Mouse (Mus musculus) embryonic facial prominence, embryonic 14.5 days (tissue): Measurements from ENCODE around the gene Hist1h2ap. TPM values are rescaled to one million over a fixed set of nuclear protein-coding genes. Genes with fewer than 3 reads are reported as not detected.
"Not testable (repeated sequence)": the region's sequence is repeated elsewhere in the genome, so short reads cannot be mapped to it uniquely, and the experiment has no call there.

ENCODE experiments used
- ATAC-seq: fragments of 200-750 bp; cut with Nextera tagmentation; 2 replicates; pipeline ENCODE4 v1.8.0; 2017; ENCODE audit warnings: low read depth, moderate number of reproducible peaks, moderate TSS enrichment
- DNase-seq: peaks from one replicate; pipeline ENCODE4 v3.0.0-alpha.2; 2015; ENCODE audit warnings: low spot score
- H3K27ac ChIP-seq: fragments of 300-500 bp; sonication (generic); replicated peaks from 2 replicates; pipeline ENCODE4 v1.5.1; 2014; ENCODE audit warnings: low read depth, mild to moderate bottlenecking, low read length, moderate library complexity
- H3K27me3 ChIP-seq: fragments of 300-500 bp; sonication (generic); replicated peaks from 2 replicates; pipeline ENCODE4 v1.6.1; 2014; ENCODE audit warnings: low read length; ENCODE audit not compliant: control insufficient read depth, insufficient read depth
- H3K36me3 ChIP-seq: fragments of 300-500 bp; sonication (generic); 2 replicates; pipeline ENCODE4 v1.6.1; 2014; ENCODE audit warnings: low read length, mixed read lengths; ENCODE audit not compliant: control insufficient read depth, insufficient read depth
- H3K4me1 ChIP-seq: fragments of 300-500 bp; sonication (generic); 2 replicates; pipeline ENCODE4 v1.6.1; 2014; ENCODE audit warnings: antibody characterized with exemption, low read length; ENCODE audit not compliant: control insufficient read depth, insufficient read depth
- H3K4me2 ChIP-seq: fragments of 300-500 bp; sonication (generic); 2 replicates; pipeline ENCODE4 v1.6.1; 2014; ENCODE audit warnings: low read depth, mild to moderate bottlenecking, low read length, moderate library complexity, mixed read lengths
- H3K4me3 ChIP-seq: fragments of 300-500 bp; sonication (generic); 2 replicates; pipeline ENCODE4 v1.5.1; 2014; ENCODE audit warnings: low read depth, mild to moderate bottlenecking, low read length
- H3K9ac ChIP-seq: fragments of 300-500 bp; sonication (generic); 2 replicates; pipeline ENCODE4 v1.6.1; 2014; ENCODE audit warnings: low read depth, mild to moderate bottlenecking, low read length, moderate library complexity, mixed read lengths
- H3K9me3 ChIP-seq: fragments of 300-500 bp; sonication (generic); 2 replicates; pipeline ENCODE4 v1.6.1; 2016; ENCODE audit warnings: low read length; ENCODE audit not compliant: control insufficient read depth
- WGBS: fragments of 180-500 bp; shearing (Covaris S2); extraction: QIAGEN DNeasy Blood & Tissue Kit; methylation state at CpG from one replicate; pipeline ENCODE4 v1.1.7; 2014; 5-methylcytosine and 5-hydroxymethylcytosine counted together
- polyA plus RNA-seq: library from polyadenylated mRNA; unstranded; fragments of >200 nt; fragmentation: Nextera tagmentation; extraction: Ambion mirVana; gene quantifications from 2 replicates; pipeline ENCODE4 v1.2.1, GENCODE M21; 2014

Gene Hist1h2ap
- polyA plus RNA-seq, 1 experiment from 2014 or later: 2,964 TPM

DNA sequence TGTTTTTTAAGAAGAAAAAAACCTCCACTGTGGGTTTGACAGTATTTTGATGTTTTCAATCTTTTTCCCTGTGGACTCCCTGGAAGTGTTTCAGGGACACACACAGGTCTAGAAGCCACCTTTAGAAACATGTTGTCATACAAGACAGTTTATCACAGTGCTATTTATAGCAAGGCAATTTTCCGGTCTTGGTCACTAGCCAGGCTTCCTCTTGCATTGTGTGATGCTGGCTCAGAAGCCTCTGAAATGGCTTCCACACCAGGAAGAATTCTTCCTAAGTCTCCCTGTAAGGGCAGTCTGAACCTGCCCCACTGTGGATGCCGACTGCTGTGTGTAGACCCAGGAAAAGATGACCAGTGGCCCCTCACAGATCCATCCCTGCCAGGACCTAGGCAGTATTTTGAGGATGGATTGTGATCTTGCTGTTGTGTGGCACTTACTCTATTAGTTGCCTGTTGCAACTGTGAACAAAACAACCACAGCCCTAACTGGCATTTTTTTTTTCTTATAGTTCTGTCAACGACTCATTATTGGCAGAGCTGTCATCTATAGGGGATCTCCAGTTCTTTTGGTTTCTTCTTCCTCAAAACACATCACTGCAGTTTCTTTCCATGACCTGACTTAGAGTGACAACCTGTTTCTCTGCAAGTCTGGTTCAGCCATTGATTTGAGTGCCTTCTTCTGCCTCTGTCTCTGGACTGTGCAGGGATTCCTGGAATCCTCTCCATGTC lies 19.1 kb upstream of the Hist1h2ap start:
- Histone ChIP-seq H3K27me3 (no peaks in the 10 kb centered on the region), H3K36me3 (no peaks in the 10 kb centered on the region), H3K4me1 (no peaks in the 10 kb centered on the region), H3K9me3 (no peaks in the 10 kb centered on the region), H3K4me2 (no peak overlapping the region), H3K4me3 (no peak overlapping the region), H3K9ac (no peak overlapping the region), H3K27ac (no peak overlapping the region)
- WGBS: 55% methylated on average over 3 of the region's 3 CpGs
- DNase-seq (no peak), ATAC-seq (no peak)

DNA sequence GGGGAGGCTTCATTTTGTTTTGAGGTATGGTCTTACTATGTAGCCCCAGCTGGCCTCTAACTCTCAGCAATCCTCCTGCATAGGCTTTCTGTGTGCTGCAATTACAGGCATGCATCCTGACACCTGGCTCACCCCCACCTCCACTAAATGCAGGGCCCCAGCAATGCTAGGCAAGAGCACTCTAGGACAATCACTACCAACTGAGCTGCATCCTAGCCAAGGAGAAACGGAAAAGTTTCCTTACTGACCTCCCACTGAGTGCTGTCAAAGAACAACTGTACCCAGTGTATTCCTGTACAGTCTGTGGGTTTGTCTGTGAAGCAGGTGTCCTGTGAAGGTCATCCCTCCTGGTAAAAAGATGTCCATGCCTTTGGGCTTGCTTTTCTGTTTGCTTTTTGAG lies 17.4 kb upstream of the Hist1h2ap start:
- not testable (repeated sequence) for H3K4me1 ChIP-seq, H3K9me3 ChIP-seq, ATAC-seq, H3K9ac ChIP-seq, H3K4me3 ChIP-seq, H3K4me2 ChIP-seq, H3K36me3 ChIP-seq, H3K27me3 ChIP-seq, H3K27ac ChIP-seq, DNase-seq
- WGBS: 32% methylated on average over 1 of the region's 1 CpGs

DNA sequence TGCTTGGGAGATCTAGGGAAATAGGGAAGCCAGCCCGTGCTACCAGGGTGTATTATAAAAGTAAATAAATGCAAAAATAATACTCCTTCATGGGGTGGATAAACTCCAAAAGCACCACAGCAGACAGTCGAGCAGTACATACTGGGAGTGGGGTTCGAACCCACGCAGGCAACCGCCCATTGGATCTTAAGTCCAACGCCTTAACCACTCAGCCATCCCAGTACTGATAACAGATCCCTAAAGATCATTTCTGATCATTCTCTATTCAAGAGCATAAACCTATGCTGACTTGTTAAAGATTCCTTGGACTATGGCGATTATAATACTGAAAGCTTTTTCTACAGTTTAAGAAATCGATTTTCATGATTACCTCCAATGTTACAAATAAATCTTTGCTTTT lies 14.6 kb upstream of the Hist1h2ap start:
- DNase-seq: no peak
- Histone ChIP-seq H3K27ac (no peak overlapping the region), H3K4me2 (no peak overlapping the region), H3K4me3 (no peak overlapping the region), H3K36me3 (no peaks in the 10 kb centered on the region), H3K9ac (no peak overlapping the region), H3K4me1 (no peaks in the 10 kb centered on the region), H3K27me3 (no peaks in the 10 kb centered on the region), H3K9me3 (no peaks in the 10 kb centered on the region)
- no peak for ATAC-seq
- 17% methylated on average over 8 of the region's 8 CpGs for WGBS

DNA sequence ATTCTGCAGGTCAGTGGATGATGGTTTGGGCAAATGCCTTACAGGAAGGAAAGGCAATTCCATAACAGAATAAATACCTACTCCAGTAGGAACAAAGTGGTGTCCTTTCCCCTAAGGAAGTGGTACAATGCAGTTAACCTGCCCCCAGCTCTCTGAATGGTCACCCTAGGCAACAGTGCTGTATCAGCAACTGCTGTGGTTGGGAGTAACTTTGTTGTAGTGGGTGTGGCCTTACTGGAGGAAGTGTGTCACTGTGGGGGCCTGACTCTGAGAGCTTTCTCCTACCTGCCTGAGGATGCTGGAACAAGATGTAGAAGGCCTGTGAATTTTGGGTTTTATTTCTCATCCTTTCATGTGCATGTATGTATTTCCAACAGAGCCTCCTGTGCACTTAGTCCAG lies 13.0 kb upstream of the Hist1h2ap start:
- ATAC-seq: not testable (repeated sequence)

DNA sequence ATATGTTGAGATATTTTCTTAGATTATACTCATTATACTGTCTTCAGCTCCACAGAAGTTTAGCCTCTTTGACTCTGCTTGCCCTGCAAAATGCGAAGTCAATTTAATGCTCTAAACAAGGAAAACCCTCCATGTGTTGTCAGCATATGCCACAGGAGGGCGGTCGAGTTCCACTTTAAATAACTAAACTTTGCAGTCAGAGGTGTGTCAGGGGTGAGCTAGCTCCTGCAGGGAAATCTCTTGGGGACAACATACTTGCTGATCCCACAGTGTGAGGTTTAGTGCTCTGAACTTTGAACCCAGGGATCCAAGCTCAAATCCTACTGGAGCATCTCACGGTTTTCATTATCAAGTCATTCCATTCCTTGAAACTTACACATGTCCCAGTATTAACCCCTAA lies 7.2 kb upstream of the Hist1h2ap start:
- H3K4me1 ChIP-seq, H3K9me3 ChIP-seq, DNase-seq, H3K36me3 ChIP-seq, H3K27me3 ChIP-seq, H3K27ac ChIP-seq, H3K4me3 ChIP-seq, H3K9ac ChIP-seq, H3K4me2 ChIP-seq: not testable (repeated sequence)
- no CpG with 5 or more reads among the region's 4 CpGs for WGBS
- peak; percentile 73 for ATAC-seq

More for the DNA sequence above, 13.0 kb upstream of the Hist1h2ap start:
- not testable (repeated sequence) for H3K9me3 ChIP-seq, H3K4me3 ChIP-seq, DNase-seq, H3K9ac ChIP-seq, H3K4me1 ChIP-seq, H3K27me3 ChIP-seq, H3K27ac ChIP-seq, H3K4me2 ChIP-seq, H3K36me3 ChIP-seq

DNA sequence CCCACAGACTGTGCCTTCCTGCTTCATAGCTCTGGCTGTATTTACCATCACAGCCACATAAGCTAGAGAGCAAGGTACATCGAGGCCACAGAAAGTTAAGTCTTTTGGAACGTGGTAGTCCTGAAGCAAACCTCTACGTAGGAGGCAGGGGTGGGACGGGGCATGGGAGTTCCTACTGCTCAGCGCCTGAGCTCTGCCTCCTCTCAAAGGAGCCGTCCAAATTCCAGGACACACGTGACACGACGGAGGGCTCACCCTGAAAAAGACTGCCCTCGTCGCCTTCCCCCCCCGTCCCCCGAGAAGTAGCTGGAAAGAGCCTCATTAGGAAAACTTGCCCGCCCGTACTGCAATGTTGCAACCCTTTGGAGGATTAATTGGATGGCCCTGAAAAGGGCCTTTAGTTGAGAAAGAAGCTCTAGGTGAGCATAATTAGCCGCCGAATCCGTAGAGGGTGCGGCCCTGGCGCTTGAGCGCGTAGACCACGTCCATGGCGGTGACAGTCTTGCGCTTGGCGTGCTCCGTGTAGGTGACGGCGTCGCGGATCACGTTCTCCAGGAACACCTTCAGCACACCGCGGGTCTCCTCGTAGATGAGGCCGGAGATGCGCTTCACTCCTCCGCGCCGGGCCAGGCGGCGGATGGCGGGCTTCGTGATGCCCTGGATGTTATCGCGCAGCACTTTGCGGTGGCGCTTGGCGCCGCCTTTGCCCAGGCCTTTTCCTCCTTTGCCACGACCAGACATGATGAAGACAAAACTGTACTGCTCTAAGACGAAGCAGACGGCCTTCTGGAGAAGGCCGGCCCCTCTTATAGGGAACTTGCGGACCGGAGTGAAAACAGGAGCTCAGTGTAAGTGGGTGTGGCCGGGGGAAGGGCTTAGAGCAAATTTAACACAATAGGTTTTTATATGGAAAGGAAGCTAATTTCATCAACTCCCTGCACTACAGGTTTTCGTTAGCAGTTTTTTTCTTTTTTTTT lies 1.6 kb downstream of the Hist1h2ap start, which contains the start of gene Hist1h4n:
Gene Hist1h4n (minus strand): TSS at position 779 of the 977 bp plus-strand sequence.
- 0% methylated on average over 5 of the region's 58 CpGs for WGBS
- not testable (repeated sequence) for DNase-seq, H3K27ac ChIP-seq, H3K9me3 ChIP-seq, H3K36me3 ChIP-seq, H3K4me1 ChIP-seq, H3K27me3 ChIP-seq, H3K9ac ChIP-seq
- 0 out of 2 replicates have a peak within 1 kb of the TSS, but pooled peaks have one; percentile 15 for H3K4me3 ChIP-seq
- 0 out of 2 replicates have a peak within 1 kb of the TSS, but pooled peaks have one; percentile 32 for H3K4me2 ChIP-seq
- peak; percentile 83 for ATAC-seq

DNA sequence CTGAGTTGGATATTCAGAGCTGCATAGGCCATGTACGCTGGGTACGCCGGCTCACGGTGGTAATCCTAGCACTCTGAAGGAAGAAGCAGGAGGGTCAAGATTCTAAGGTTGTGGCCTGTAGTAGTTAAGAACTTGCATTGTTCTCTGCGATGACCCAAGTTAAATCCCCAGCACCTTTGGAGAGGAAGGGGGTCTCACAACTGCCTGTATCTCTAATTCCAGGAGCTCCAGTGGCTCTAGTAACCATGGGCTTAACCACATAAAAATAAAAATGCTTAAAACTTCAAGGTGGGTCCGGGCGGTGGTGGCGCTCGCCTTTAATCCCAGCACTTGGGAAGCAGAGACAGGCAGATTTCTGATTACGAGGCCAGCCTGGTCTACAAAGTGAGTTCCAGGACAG lies 3.0 kb downstream of the Hist1h2ap start:
- ATAC-seq: no peak
- 89% methylated on average over 10 of the region's 10 CpGs for WGBS
- Histone ChIP-seq H3K9ac (no peak overlapping the region), H3K36me3 (no peaks in the 10 kb centered on the region), H3K4me2 (no peak overlapping the region), H3K27ac (no peak overlapping the region), H3K9me3 (no peaks in the 10 kb centered on the region), H3K4me1 (no peaks in the 10 kb centered on the region), H3K4me3 (no peak overlapping the region), H3K27me3 (no peaks in the 10 kb centered on the region)
- no peak for DNase-seq

DNA sequence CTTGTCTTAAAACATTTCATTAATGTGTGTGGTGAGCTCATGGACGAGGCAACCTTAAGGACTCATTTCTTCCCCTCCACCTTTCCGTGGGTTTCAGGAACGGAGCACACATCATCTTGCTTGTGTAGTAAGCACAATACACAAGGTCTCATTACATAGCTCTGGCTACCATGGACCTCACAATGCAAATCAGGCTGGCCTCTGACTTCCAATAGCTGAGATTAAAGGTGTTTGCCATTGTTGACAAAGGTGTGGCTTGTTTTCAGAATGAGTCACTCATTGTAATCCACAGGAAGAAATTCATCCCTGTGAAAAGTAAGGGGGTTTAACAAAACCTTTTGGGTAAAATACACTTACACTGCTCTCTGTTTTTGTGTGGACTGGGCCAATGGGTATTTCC lies 4.8 kb downstream of the Hist1h2ap start:
- ATAC-seq: no peak

More for the DNA sequence above, 4.8 kb downstream of the Hist1h2ap start:
- Histone ChIP-seq H3K27ac (no peak overlapping the region), H3K4me2 (no peak overlapping the region), H3K36me3 (no peaks in the 10 kb centered on the region), H3K4me1 (no peaks in the 10 kb centered on the region), H3K9me3 (no peaks in the 10 kb centered on the region), H3K9ac (no peak overlapping the region), H3K27me3 (no peaks in the 10 kb centered on the region), H3K4me3 (no peak overlapping the region)
- DNase-seq: no peak
- WGBS: 86% methylated on average over 3 of the region's 3 CpGs
